Mouse (Mus musculus) cortical plate, adult 2 months (tissue): Measurements from ENCODE around the gene Slc19a1. TPM values are rescaled to one million over a fixed set of nuclear protein-coding genes. Genes with fewer than 3 reads are reported as not detected.

Source experiments
- H3K27ac ChIP-seq: fragments of 200-500 bp; 2 replicates; pipeline ENCODE4 v1.5.1; 2012; ENCODE audit warnings: low read length, control low read depth, inconsistent platforms; ENCODE audit not compliant: insufficient read depth
- H3K4me1 ChIP-seq: fragments of 200-500 bp; 2 replicates; pipeline ENCODE4 v1.6.1; 2011; ENCODE audit warnings: low read length; ENCODE audit not compliant: control insufficient read depth, insufficient read depth
- H3K4me3 ChIP-seq: fragments of 200-500 bp; 2 replicates; pipeline ENCODE4 v1.5.1; 2011; ENCODE audit warnings: mild to moderate bottlenecking, low read length, control low read depth; ENCODE audit not compliant: insufficient read depth
- CTCF ChIP-seq: fragments of 200-500 bp; IDR thresholded peaks from 2 replicates; pipeline ENCODE4 v1.5.1; 2011; ENCODE audit warnings: mild to moderate bottlenecking, control low read depth, low read length; ENCODE audit not compliant: insufficient read depth; ENCODE audit errors: extremely low read depth
- POLR2A ChIP-seq: fragments of 200-500 bp; IDR thresholded peaks from 2 replicates; pipeline ENCODE4 v1.6.1; 2011; ENCODE audit warnings: mild to moderate bottlenecking, low read length, control low read depth; ENCODE audit not compliant: insufficient read depth; ENCODE audit errors: extremely low read depth
- polyA plus RNA-seq: library from polyadenylated mRNA; depleted of rRNA; stranded (reverse); fragments of >200 nt; gene quantifications from 2 replicates; pipeline ENCODE4 v1.2.3, GENCODE M21; 2012; rRNA removed

Gene Slc19a1
- 37.2 and 37.9 TPM in 2 replicates for polyA plus RNA-seq

DNA sequence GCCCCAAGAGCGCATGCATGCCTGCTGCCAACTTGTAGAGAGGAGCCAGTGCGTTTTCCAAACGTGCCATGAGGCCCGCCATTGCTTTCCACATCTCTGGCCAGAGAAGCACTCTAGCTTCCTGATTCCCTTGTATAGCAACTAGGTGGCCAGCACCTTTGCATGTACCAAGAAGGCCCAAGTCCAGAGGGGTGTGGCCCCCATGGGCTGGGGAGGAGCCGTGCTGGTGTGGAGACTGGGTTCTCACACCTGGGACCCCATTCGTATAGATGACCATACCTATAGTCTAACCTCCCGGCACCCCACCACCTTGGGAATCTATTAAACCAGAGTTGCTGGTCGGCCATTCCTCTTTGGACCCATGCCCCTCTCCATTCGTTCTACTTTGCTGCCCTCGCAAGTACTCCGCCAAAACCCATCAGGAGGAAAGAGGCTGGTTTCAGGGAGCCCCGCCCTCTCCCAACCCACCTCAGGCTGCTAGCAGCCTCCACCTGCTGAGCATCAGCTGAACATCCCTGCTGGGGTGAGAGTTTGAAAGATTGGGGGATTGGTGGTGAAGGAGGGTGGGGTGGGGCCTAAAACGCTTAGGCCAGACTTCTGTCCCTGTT is at the start of gene Slc19a1:
Slc19a1 (plus strand) TSS at position 474 of the 608 bp plus-strand sequence.
- no peak within 1 kb of the TSS for H3K27ac ChIP-seq

GRCm38 (mm10) chr10:76988586-76988985 is 43.5 kb upstream of the Slc19a1 start:
- Histone ChIP-seq H3K4me1 (no peaks in the 10 kb centered on the region), H3K4me3 (no peak overlapping the region), H3K27ac (no peak overlapping the region)
- no peak for TF ChIP-seq CTCF
- TF ChIP-seq POLR2A, result no peak

More for the DNA sequence above, at the start of gene Slc19a1:
- Histone ChIP-seq H3K4me3 (peak within 1 kb of the TSS; percentile 66), H3K4me1 (peaks cover 7% of the 10 kb centered on the region; the same call in 1 of the 2 replicates)
- TF ChIP-seq POLR2A (no peak), CTCF (no peak)

DNA sequence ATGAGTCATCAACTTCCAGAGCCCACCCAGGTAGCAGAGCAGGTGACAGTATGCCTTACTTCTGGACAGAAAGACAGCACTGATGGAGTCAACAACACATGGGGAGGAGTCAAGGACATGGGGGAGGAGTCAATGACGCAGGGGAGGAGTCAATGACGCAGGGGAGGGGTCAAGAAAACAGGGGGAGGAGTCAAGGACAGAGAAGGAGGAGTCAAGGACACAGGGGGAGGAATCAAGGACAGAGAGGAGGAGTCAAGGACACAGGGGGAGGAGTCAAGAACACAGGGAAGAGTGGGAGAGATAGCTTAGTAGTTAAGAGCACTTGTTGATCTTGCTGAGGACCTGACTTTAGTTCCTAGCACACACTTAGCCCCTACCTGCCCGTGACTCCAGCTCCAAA is 39.6 kb upstream of the Slc19a1 start:
- Histone ChIP-seq H3K27ac (no peak overlapping the region), H3K4me3 (no peak overlapping the region), H3K4me1 (no peaks in the 10 kb centered on the region)
- TF ChIP-seq POLR2A, result no peak
- no peak for TF ChIP-seq CTCF

DNA sequence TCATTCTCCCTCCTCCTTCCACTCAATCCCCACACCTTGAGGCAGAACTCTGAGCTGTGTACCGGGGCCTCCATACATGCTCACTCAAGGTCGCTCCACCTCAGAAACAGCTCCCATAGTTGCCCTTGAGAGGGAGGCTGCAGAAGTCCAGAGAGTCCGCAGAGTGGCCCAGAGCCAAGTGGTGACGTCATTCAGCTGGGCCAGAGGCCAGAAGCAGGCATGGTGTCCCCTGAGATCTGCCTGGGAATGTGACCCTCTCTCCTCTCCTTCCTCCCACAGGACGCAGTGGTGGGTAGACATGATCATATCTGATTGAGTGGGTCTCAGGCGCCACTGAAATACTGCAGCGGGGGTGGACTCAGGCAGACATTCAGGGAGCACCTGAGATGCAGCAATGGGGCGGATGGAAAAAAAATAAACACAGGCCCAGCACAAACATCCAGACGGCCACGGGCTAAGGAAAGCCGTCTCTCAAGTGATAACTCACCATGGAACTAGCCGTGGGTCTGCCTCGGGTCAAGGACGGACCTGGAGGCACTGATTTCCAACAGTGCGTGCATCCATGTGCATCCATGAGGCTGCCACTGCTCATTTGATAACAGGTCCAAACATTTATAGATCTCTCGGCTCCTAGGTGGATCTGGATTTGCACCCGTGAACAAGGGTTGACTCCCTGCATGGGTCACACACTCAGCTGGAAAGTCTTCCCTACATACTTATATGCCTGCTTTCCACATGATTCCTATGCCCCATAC is 34.1 kb upstream of the Slc19a1 start:
- Histone ChIP-seq H3K27ac (no peak overlapping the region), H3K4me1 (no peaks in the 10 kb centered on the region), H3K4me3 (no peak overlapping the region)
- TF ChIP-seq CTCF (no peak), POLR2A (no peak)

DNA sequence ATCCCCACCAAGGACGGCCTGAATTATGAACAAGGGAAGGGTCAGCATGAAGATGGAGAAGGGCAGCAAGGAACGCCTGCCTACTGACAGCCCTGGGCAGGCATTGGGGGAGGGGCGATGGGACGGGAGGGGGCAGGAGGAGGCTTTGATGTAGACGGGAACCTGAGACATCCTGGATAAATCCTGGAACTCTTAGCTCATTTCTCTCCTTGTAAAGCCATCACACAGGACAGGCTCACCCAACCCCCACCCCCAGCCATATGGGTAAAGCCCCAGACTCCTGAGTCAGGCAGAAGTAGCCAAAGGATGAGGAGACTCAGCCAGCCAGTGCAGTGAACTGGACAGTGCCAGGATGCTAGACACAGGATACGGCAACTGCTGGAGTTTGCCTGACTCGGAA is 27.1 kb upstream of the Slc19a1 start:
- Histone ChIP-seq H3K4me3 (no peak overlapping the region), H3K4me1 (0 out of 2 replicates have a peak, but pooled peaks cover 2% of the 10 kb centered on the region), H3K27ac (no peak overlapping the region)
- TF ChIP-seq CTCF (no peak), POLR2A (no peak)

DNA sequence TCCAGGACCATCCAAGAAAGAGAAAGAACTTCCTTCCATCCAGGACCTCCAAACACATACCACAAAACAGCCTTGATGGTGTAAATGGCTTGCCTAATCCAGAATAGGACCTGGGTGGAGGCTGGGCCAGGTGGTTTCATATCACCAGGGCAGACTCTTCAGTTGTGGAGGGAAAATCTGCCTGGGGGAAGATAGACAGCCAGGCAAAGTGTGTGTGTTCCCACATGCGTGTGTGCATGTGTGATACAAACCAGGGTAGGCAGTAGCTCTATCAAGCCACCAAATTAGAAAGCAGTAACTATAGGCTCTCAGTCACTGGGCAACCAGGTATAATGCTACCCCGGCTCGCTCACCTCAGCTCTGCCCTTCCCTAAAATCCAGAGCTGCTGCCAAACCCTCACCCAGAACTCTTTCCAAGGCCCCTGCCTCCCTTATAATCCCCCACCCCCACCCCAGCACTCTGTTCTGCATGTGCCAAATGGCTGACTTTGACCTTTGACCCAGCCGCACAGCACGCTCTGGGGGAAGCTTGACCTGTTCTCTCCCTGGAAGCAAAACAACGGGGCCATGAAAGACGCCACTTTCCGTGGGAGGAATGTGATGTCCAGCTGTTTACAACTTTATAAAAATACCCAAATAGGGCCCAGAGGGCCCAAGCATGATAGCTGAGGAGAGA is 24.5 kb upstream of the Slc19a1 start:
- no peak overlapping the region for H3K4me3 ChIP-seq
- H3K4me1 ChIP-seq, result 0 out of 2 replicates have a peak, but pooled peaks cover 2% of the 10 kb centered on the region
- TF ChIP-seq POLR2A (no peak), CTCF (no peak)
- no peak overlapping the region for H3K27ac ChIP-seq

DNA sequence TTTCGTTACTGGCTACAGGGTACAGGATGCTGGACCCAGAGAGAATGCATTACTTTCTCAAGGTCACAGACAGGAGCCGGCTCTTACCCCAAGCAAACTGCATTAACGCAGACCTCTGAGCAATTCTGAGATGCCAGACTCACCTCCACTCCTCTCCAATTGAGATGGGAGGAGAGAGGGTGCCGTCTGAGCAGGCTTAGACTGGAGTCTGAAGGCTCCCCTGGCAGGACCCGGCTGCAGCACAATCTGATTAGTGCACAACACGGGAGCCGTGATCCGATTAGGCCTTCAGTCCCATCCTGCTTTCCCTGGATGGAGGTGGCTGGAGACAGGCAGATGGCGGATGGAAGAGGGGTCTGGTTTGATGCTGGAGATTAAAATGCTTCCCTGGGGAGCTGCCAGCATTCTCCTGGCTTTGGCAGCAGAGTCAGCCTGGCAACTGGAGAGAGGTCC is 23.9 kb upstream of the Slc19a1 start:
- H3K4me1 ChIP-seq, result 0 out of 2 replicates have a peak, but pooled peaks cover 2% of the 10 kb centered on the region
- no peak overlapping the region for H3K4me3 ChIP-seq
- H3K27ac ChIP-seq, result no peak overlapping the region
- TF ChIP-seq CTCF, result no peak
- no peak for TF ChIP-seq POLR2A

- H3K4me1 ChIP-seq, result 0 out of 2 replicates have a peak, but pooled peaks cover 2% of the 10 kb centered on the region
- H3K27ac ChIP-seq, result no peak overlapping the region
- H3K4me3 ChIP-seq, result no peak overlapping the region
- no peak for TF ChIP-seq POLR2A
- no peak for TF ChIP-seq CTCF
Observed at GRCm38 (mm10) chr10:77008698-77009097, 23.3 kb upstream of the Slc19a1 start.

- H3K4me3 ChIP-seq, result no peak overlapping the region
- no peak overlapping the region for H3K27ac ChIP-seq
- TF ChIP-seq POLR2A (no peak), CTCF (no peak)
- H3K4me1 ChIP-seq, result 0 out of 2 replicates have a peak, but pooled peaks cover 2% of the 10 kb centered on the region
Observed at GRCm38 (mm10) chr10:77011681-77012080, 20.4 kb upstream of the Slc19a1 start.

DNA sequence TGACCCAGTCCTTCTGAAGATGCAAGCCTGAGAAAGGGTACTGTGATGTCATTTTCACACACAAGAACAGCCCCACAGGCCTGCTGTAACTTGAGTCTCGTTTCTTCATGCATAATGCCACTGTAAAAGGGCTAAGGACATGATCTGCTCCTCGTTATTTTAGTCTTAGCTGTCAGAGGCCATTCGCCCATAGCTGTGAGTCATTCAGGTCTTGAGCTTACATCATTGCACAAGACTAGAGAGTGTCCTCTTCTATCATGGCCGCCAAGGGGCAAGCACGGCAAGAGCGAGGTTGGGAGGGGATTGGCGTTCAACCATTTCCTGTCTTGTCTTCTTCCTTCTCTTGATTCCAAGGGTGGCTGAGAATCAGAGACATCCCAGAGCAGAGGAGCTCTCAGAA is 16.0 kb upstream of the Slc19a1 start:
- Histone ChIP-seq H3K4me1 (no peaks in the 10 kb centered on the region), H3K4me3 (no peak overlapping the region), H3K27ac (no peak overlapping the region)
- TF ChIP-seq CTCF (no peak), POLR2A (no peak)
